ENCODE assay signal across 13 mouse cellular contexts in the genomic region with DNA sequence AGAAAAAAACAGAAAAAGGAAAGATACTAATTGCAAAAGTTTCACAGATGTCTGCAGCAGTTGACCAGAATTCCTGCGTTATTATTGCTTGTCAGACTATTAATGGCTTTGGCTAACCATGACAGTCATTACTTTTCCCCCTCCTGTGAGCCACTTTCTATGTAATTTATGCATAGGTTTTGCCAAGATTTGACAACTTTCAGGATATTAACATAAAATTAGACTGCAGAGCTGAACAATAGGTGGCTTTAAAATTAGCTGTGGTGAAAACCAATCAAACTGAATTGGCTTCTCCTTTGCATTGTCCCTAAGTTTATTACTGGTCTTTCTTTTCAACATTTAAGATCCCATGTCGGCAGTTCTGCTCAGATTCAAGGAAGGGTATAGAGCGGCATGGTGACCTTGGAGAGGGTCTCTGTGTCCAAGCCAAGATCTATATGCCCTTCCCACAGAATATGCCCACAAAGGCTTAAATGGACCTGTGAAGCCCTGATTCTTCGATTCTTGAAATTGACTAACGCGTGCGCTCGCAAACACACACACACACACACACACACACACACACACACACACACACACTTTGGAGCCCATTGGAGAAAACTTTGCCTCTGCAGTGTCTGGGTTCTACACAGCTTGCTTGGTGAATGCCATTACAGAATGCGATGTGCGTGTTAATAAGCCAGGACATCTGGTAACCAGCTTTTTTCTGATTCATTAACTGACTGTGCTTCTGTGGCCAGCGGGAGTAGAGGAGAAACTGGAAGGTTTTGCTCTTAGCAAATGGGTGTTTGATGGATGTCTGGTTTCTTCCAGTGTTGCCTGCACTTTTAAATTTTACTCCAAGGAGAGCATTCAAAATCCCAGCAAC.
DNase-seq lines count a peak whose midpoint lies in the region; ATAC-seq and TF ChIP-seq lines count a peak whose summit lies in the region.
"Had no signal": no experiment of that assay in that cellular context is flagged by ENCODE, and none has a peak within 500 bp of the region (broad histone marks: within the 10 kb centered on the region; RNA-seq: fewer than 3 reads in every experiment).

No protein-coding gene starts in this region.

- WGBS in hindbrain, embryonic 15.5 days, result 48% methylated on average over 11 of the region's 11 CpGs
- WGBS in hindbrain, embryonic 12.5 days, result 79% methylated on average over 11 of the region's 11 CpGs
- WGBS in forebrain, embryonic 13.5 days, result 40% methylated on average over 11 of the region's 11 CpGs
- 29% methylated on average over 11 of the region's 11 CpGs for WGBS in limb, embryonic 14.5 days

- H3K4me2 ChIP-seq in hindbrain, embryonic 15.5 days, result no peak overlapping the region
- H3K4me2 ChIP-seq in hindbrain, embryonic 12.5 days (replicated peaks), result no peak overlapping the region
- peak overlapping the region; percentile 25 for H3K4me2 ChIP-seq in forebrain, embryonic 13.5 days
- H3K4me2 ChIP-seq in limb, embryonic 14.5 days (replicated peaks; ENCODE audit: low read depth, low read length, severe bottlenecking), result no peak overlapping the region
- H3K4me2 ChIP-seq: liver, embryonic 15.5 days; midbrain, embryonic 12.5 days had no signal

- H3K4me1 ChIP-seq in hindbrain, embryonic 15.5 days (replicated peaks), result peaks cover 11% of the 10 kb centered on the region
- H3K4me1 ChIP-seq in hindbrain, embryonic 12.5 days, result peaks cover 3% of the 10 kb centered on the region
- peaks cover 38% of the 10 kb centered on the region for H3K4me1 ChIP-seq in forebrain, embryonic 13.5 days
- H3K4me1 ChIP-seq in limb, embryonic 14.5 days (ENCODE audit: control insufficient read depth, insufficient read depth, low read length), result peaks cover 11% of the 10 kb centered on the region; the same call in 1 of the 2 replicates
- H3K4me1 ChIP-seq: liver, embryonic 15.5 days had no signal

- no peak overlapping the region for H3K4me3 ChIP-seq in hindbrain, embryonic 15.5 days
- no peak overlapping the region for H3K4me3 ChIP-seq in hindbrain, embryonic 12.5 days
- H3K4me3 ChIP-seq in forebrain, embryonic 13.5 days, result no peak overlapping the region
- no peak overlapping the region for H3K4me3 ChIP-seq in limb, embryonic 14.5 days (replicated peaks; ENCODE audit: low read length)
- H3K4me3 ChIP-seq: liver, embryonic 15.5 days; midbrain, embryonic 12.5 days had no signal

- peak; percentile 79 for DNase-seq in Muller cell, postnatal 12 days (ENCODE audit: inconsistent ontology term)
- peak; percentile 50 for DNase-seq in limb, embryonic 14.5 days (ENCODE audit: low spot score)
- DNase-seq in spleen, postnatal 4 days (ENCODE audit: low spot score in 2 of 2), result no peak
- DNase-seq: adrenal gland, postnatal 10 days; kidney, postnatal 25 days had no signal

- no peaks in the 10 kb centered on the region for H3K36me3 ChIP-seq in hindbrain, embryonic 15.5 days
- H3K36me3 ChIP-seq in hindbrain, embryonic 12.5 days, result no peaks in the 10 kb centered on the region
- no peaks in the 10 kb centered on the region for H3K36me3 ChIP-seq in forebrain, embryonic 13.5 days (ENCODE audit: poor library complexity, severe bottlenecking)
- H3K36me3 ChIP-seq in limb, embryonic 14.5 days (ENCODE audit: control insufficient read depth, insufficient read depth, low read length), result no peaks in the 10 kb centered on the region
- H3K36me3 ChIP-seq: liver, embryonic 15.5 days; midbrain, embryonic 12.5 days had no signal

- no peak overlapping the region for H3K9ac ChIP-seq in hindbrain, embryonic 15.5 days
- no peak overlapping the region for H3K9ac ChIP-seq in hindbrain, embryonic 12.5 days
- H3K9ac ChIP-seq in forebrain, embryonic 13.5 days, result no peak overlapping the region
- H3K9ac ChIP-seq in limb, embryonic 14.5 days (ENCODE audit: low read depth, low read length, severe bottlenecking), result no peak overlapping the region
- H3K9ac ChIP-seq: liver, embryonic 15.5 days; midbrain, embryonic 12.5 days had no signal

- no peaks in the 10 kb centered on the region for H3K9me3 ChIP-seq in hindbrain, embryonic 15.5 days
- no peaks in the 10 kb centered on the region for H3K9me3 ChIP-seq in hindbrain, embryonic 12.5 days (replicated peaks)
- no peaks in the 10 kb centered on the region for H3K9me3 ChIP-seq in forebrain, embryonic 13.5 days (replicated peaks)
- no peaks in the 10 kb centered on the region for H3K9me3 ChIP-seq in limb, embryonic 14.5 days (ENCODE audit: control insufficient read depth, low read length)
- H3K9me3 ChIP-seq: liver, embryonic 15.5 days; midbrain, embryonic 12.5 days had no signal

- peak; percentile 61 for ATAC-seq in hindbrain, embryonic 15.5 days (ENCODE audit: low FRiP score, low read depth)
- ATAC-seq in hindbrain, embryonic 12.5 days (ENCODE audit: low FRiP score), result no peak
- ATAC-seq in forebrain, embryonic 13.5 days, result peak; percentile 83
- no peak; the same call in 1 of the 2 replicates for ATAC-seq in limb, embryonic 14.5 days (ENCODE audit: low FRiP score, low read depth)
- ATAC-seq in activated CD4-positive, CD25-positive, alpha-beta regulatory T cell, adult 4 months, result no peak
- ATAC-seq: inflammation-experienced regulatory T-cells, adult 6 months; Patski had no signal

- peak overlapping the region; percentile 39; the same call in 1 of the 2 replicates for H3K27ac ChIP-seq in hindbrain, embryonic 15.5 days (replicated peaks)
- no peak overlapping the region for H3K27ac ChIP-seq in hindbrain, embryonic 12.5 days
- H3K27ac ChIP-seq in forebrain, embryonic 13.5 days, result peak overlapping the region; percentile 40
- 0 out of 2 replicates have a peak overlapping the region, but pooled peaks have one; percentile 13 for H3K27ac ChIP-seq in limb, embryonic 14.5 days (replicated peaks; ENCODE audit: low read depth, low read length)
- H3K27ac ChIP-seq: liver, embryonic 15.5 days; midbrain, embryonic 12.5 days had no signal

- TF ChIP-seq POLR2A in limb, embryonic 14.5 days (IDR thresholded peaks at IDR 0.05; ENCODE audit: borderline replicate concordance, extremely low read depth, insufficient read depth, insufficient read length), result no peak

- H3K27me3 ChIP-seq in hindbrain, embryonic 15.5 days, result no peaks in the 10 kb centered on the region
- H3K27me3 ChIP-seq in hindbrain, embryonic 12.5 days, result no peaks in the 10 kb centered on the region
- no peaks in the 10 kb centered on the region for H3K27me3 ChIP-seq in forebrain, embryonic 13.5 days
- no peaks in the 10 kb centered on the region for H3K27me3 ChIP-seq in limb, embryonic 14.5 days (ENCODE audit: control insufficient read depth, insufficient read depth, low read length)
- H3K27me3 ChIP-seq: liver, embryonic 15.5 days; midbrain, embryonic 12.5 days had no signal

Comparison
In these comparisons a context has a peak if more than half of its experiments do, and no peak if none do; other contexts are left out.
1. ATAC-seq: peak in hindbrain, embryonic 15.5 days (single experiment) and forebrain, embryonic 13.5 days (single experiment); none in hindbrain, embryonic 12.5 days (single experiment), limb, embryonic 14.5 days (single experiment) and activated CD4-positive, CD25-positive, alpha-beta regulatory T cell, adult 4 months (single experiment).
2. DNase-seq: peak in Muller cell, postnatal 12 days (single experiment) and limb, embryonic 14.5 days (single experiment); none in spleen, postnatal 4 days (0 of 2).